Mouse (Mus musculus) liver, adult 2 months (tissue): ENCODE measurements around the gene Cd36. TPM values are rescaled to one million over a fixed set of nuclear protein-coding genes. Genes with fewer than 3 reads are reported as not detected.
A peak's percentile ranks its signal among the peaks of the same experiment; 100 is the strongest.

Source experiments
- DNase-seq: peaks from one replicate; pipeline ENCODE4 v3.0.0-alpha.2; 2011; ENCODE audit warnings: low read depth, low spot score; ENCODE audit errors: extremely low read depth
- H3K27ac ChIP-seq: fragments of 200-500 bp; replicated peaks from 2 replicates; pipeline ENCODE4 v1.5.1; 2012; ENCODE audit warnings: low read depth, mild to moderate bottlenecking, control low read depth, inconsistent platforms, low read length; ENCODE audit not compliant: insufficient read depth
- H3K27me3 ChIP-seq: fragments of 200-500 bp; 2 replicates; pipeline ENCODE4 v1.6.1; 2012; ENCODE audit warnings: mild to moderate bottlenecking, moderate library complexity, low read length, inconsistent platforms; ENCODE audit not compliant: control insufficient read depth, insufficient read depth
- H3K36me3 ChIP-seq: fragments of 200-500 bp; 2 replicates; pipeline ENCODE4 v1.6.1; 2012; ENCODE audit warnings: low read length, inconsistent platforms; ENCODE audit not compliant: control insufficient read depth, insufficient read depth
- H3K4me1 ChIP-seq: fragments of 200-500 bp; 2 replicates; pipeline ENCODE4 v1.6.1; 2011; ENCODE audit warnings: low read length; ENCODE audit not compliant: control insufficient read depth, insufficient read depth
- H3K4me3 ChIP-seq: fragments of 200-500 bp; 2 replicates; pipeline ENCODE4 v1.5.1; 2011; ENCODE audit warnings: low read depth, mild to moderate bottlenecking, control low read depth, low read length, moderate library complexity; ENCODE audit not compliant: insufficient read depth
- H3K79me2 ChIP-seq: fragments of 200-500 bp; 2 replicates; pipeline ENCODE4 v1.6.1; 2012; ENCODE audit warnings: inconsistent platforms, mild to moderate bottlenecking, low read length, moderate library complexity; ENCODE audit not compliant: control insufficient read depth, insufficient read depth
- H3K9ac ChIP-seq: fragments of 200-500 bp; 2 replicates; pipeline ENCODE4 v1.6.1; 2012; ENCODE audit warnings: low read depth, mild to moderate bottlenecking, control low read depth, inconsistent platforms, low read length
- CTCF ChIP-seq: fragments of 200-500 bp; IDR thresholded peaks from 2 replicates; pipeline ENCODE4 v1.5.1; 2011; ENCODE audit warnings: low read depth, low read length, control low read depth
- POLR2A ChIP-seq: fragments of 200-500 bp; IDR thresholded peaks from 2 replicates; pipeline ENCODE4 v1.6.1; 2011; ENCODE audit warnings: low read length, control low read depth; ENCODE audit not compliant: insufficient read depth; ENCODE audit errors: extremely low read depth
- WGBS: fragments of 180-500 bp; shearing (Covaris S2); methylation state at CpG from one replicate; pipeline ENCODE4 v1.1.7; 2018; 5-methylcytosine and 5-hydroxymethylcytosine counted together
- polyA plus RNA-seq: library from polyadenylated mRNA; depleted of rRNA; stranded (reverse); fragments of >200 nt; gene quantifications from 2 replicates; pipeline ENCODE4 v1.2.3, GENCODE M21; 2012
- total RNA-seq: library from RNA; depleted of rRNA; stranded (reverse); fragments of >200 nt; gene quantifications from 2 replicates; pipeline ENCODE4 v1.2.3, GENCODE M21; 2014

Cd36 gene
- total and polyA plus RNA-seq, 2 experiments: 3.6 to 73.3 TPM

GRCm38 (mm10) chr5:17848267-17848666 lies 40.3 kb downstream of the Cd36 start:
- H3K4me1 ChIP-seq: peaks cover 3% of the 10 kb centered on the region; the same call in 1 of the 2 replicates
- no peak overlapping the region for H3K27ac ChIP-seq
- WGBS: 89% methylated on average over 1 of the region's 1 CpGs
- H3K4me3 ChIP-seq: no peak overlapping the region
- TF ChIP-seq POLR2A: no peak
- TF ChIP-seq CTCF: no peak
- DNase-seq: peak; percentile 44
- H3K9ac ChIP-seq: no peak overlapping the region
- H3K27me3 ChIP-seq: no peaks in the 10 kb centered on the region
- H3K79me2 ChIP-seq: no peaks in the 10 kb centered on the region
- H3K36me3 ChIP-seq: no peaks in the 10 kb centered on the region

GRCm38 (mm10) chr5:17843921-17844320 lies 44.7 kb downstream of the Cd36 start:
- Histone ChIP-seq H3K27me3 (no peaks in the 10 kb centered on the region), H3K4me3 (no peak overlapping the region), H3K9ac (no peak overlapping the region), H3K27ac (no peak overlapping the region), H3K36me3 (no peaks in the 10 kb centered on the region), H3K4me1 (peaks cover 3% of the 10 kb centered on the region; the same call in 1 of the 2 replicates), H3K79me2 (no peaks in the 10 kb centered on the region)
- no peak for DNase-seq
- no peak for TF ChIP-seq CTCF
- TF ChIP-seq POLR2A: no peak
- 78% methylated on average over 3 of the region's 3 CpGs for WGBS

GRCm38 (mm10) chr5:17843316-17843715 lies 45.3 kb downstream of the Cd36 start:
- 50% methylated on average over 5 of the region's 5 CpGs for WGBS
- Histone ChIP-seq H3K79me2 (no peaks in the 10 kb centered on the region), H3K36me3 (no peaks in the 10 kb centered on the region), H3K27ac (no peak overlapping the region), H3K4me3 (no peak overlapping the region), H3K9ac (no peak overlapping the region), H3K4me1 (peaks cover 2% of the 10 kb centered on the region; the same call in 1 of the 2 replicates), H3K27me3 (no peaks in the 10 kb centered on the region)
- peak; percentile 65 for DNase-seq
- TF ChIP-seq CTCF (no peak), POLR2A (no peak)

GRCm38 (mm10) chr5:17842111-17842729 lies 46.4 kb downstream of the Cd36 start:
- no peak overlapping the region for H3K9ac ChIP-seq
- WGBS: 89% methylated on average over 7 of the region's 7 CpGs
- no peak for DNase-seq
- no peak overlapping the region for H3K4me3 ChIP-seq
- no peaks in the 10 kb centered on the region for H3K4me1 ChIP-seq
- TF ChIP-seq POLR2A (no peak), CTCF (no peak)
- no peak overlapping the region for H3K27ac ChIP-seq
- no peaks in the 10 kb centered on the region for H3K27me3 ChIP-seq
- no peaks in the 10 kb centered on the region for H3K36me3 ChIP-seq
- H3K79me2 ChIP-seq: no peaks in the 10 kb centered on the region

GRCm38 (mm10) chr5:17839549-17839948 lies 49.1 kb downstream of the Cd36 start:
- no peak overlapping the region for H3K4me3 ChIP-seq
- H3K27me3 ChIP-seq: no peaks in the 10 kb centered on the region
- no peak for DNase-seq
- H3K36me3 ChIP-seq: no peaks in the 10 kb centered on the region
- H3K9ac ChIP-seq: no peak overlapping the region
- H3K27ac ChIP-seq: no peak overlapping the region
- 69% methylated on average over 2 of the region's 2 CpGs for WGBS
- no peaks in the 10 kb centered on the region for H3K79me2 ChIP-seq
- H3K4me1 ChIP-seq: no peaks in the 10 kb centered on the region
- TF ChIP-seq CTCF (no peak), POLR2A (no peak)

- peak; percentile 56 for DNase-seq
- Histone ChIP-seq H3K27ac (peak overlapping the region; percentile 52), H3K27me3 (no peaks in the 10 kb centered on the region), H3K79me2 (no peaks in the 10 kb centered on the region), H3K9ac (no peak overlapping the region), H3K36me3 (no peaks in the 10 kb centered on the region), H3K4me3 (no peak overlapping the region), H3K4me1 (no peaks in the 10 kb centered on the region)
- TF ChIP-seq POLR2A: no peak
- TF ChIP-seq CTCF: no peak
- WGBS: 76% methylated on average over 4 of the region's 4 CpGs
Measured at GRCm38 (mm10) chr5:17836408-17836807, 52.2 kb downstream of the Cd36 start.
